Mouse (Mus musculus): ENCODE measurements around the gene Col15a1.
A peak's percentile ranks its signal among the peaks of the same experiment; 100 is the strongest.

The Col15a1 gene

GRCm38 (mm10) chr4:47349759-47350158, 141.8 kb downstream of the Col15a1 start:
- peak; percentile 24 for DNase-seq (ENCODE audit: low read depth, low spot score)

DNA sequence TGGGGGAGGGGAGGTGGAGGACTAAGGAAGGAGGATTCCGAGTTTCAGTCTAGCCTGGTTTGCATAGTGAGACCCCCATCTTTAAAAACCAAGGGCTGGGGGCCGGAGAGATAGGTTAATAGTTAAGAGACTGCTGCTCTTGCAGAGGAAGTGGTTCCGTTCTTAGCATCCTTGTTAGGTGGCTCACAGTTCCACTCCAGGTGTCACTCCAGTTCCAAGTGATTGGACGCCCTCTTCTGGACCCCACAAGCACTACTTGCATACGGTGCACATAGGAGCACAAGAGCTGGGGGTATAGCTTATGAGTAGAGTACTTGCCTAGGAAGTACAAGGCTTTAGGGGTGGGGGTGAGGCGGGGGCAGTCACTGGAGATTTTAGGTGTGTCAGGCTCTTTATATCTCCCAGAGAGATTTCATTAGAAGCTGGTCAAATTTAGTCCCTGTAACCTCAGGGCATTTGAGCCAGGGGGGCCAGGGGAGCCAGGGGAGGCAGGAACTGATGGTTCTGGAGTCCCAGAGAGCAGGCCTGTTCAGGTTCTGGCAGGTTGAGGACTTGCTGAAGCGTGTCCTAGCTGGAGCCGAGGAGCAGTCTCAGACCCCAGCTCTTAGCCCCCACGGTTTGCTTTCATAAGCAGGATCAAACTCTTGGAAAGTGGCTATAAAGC, 143.6 kb downstream of the Col15a1 start:
- DNase-seq (ENCODE audit: low read depth, low spot score) = peak; percentile 69

GRCm38 (mm10) chr4:47352061-47352661, 144.2 kb downstream of the Col15a1 start:
- peak; percentile 65 for DNase-seq (ENCODE audit: low read depth, low spot score)

- peak; percentile 98 for DNase-seq (ENCODE audit: low read depth, low spot score)
These were observed 144.9 kb downstream of the Col15a1 start, which contains the start of gene Tgfbr1 for GRCm38 (mm10) chr4:47352803-47353388. Gene Tgfbr1, plus strand, starts transcription at chr4:47353222.

DNA sequence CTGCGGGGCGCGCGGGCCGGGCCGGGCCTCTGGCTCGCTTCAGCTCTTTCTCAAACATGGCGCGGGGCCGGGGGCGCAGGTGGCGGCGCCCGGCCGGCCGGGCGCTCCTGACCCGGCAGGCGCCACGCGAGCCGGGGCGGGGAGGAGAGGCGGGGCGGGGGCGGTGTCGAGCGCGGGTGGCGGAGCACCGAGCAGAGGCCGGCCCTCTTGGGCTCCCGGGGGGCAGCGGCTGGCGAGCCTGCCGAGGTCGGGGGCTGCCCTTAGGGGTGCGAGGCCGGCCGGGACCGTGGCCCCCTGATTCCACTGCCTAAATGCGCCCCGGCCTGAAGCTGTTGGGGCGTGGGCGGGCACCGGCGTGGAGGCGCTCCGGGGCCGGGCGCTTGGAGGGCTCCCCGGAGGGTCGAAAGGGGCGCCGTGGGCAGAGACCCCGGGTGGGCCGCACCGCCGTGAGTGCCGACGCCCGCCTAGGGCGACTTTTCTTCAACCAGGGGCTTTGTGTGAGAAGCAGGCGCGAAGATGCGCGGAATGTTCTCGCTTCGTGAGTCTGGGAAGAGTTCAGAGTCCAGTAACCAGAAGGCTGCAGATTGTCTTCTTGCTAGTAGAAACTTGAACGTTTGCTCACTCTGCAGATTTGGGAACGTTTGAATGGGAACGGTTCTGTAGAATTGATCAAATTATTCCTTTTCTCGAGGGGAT, 145.6 kb downstream of the Col15a1 start:
- DNase-seq (ENCODE audit: low read depth, low spot score) = peak; percentile 66

DNA sequence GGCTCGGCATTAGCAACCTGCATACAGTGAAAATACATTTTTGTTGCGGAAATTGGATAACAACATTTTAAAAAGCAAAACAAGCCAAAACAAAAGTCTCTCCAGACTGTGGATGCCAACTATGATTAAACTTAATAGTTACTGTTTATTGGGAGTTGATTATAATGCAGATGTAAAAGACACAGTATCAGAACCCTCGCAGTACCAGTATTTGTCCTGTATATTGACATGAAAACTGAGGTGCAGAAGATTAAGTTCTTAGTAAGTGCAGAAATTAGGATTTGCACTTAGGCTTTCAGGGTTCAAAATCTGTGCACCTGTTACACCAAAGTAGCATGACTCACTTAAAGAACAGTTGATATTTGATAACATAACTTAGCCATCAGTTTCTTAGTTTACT, 146.3 kb downstream of the Col15a1 start:
- DNase-seq (ENCODE audit: low read depth, low spot score) = no peak

- DNase-seq (ENCODE audit: low read depth, low spot score) = no peak
These were observed 154.7 kb downstream of the Col15a1 start for GRCm38 (mm10) chr4:47362662-47363061.

Data from mesoderm, embryonic 11.5 days (tissue).